Mouse (Mus musculus) CH12.LX (cell line): Measurements from ENCODE around the gene Dusp2. TPM values are rescaled to one million over a fixed set of nuclear protein-coding genes. Genes with fewer than 3 reads are reported as not detected.
A peak's percentile ranks its signal among the peaks of the same experiment; 100 is the strongest.

Experiments used
- DNase-seq: peaks from one replicate; pipeline ENCODE4 v3.0.0-alpha.2; 2013; ENCODE audit errors: extremely low read depth
- H3K27ac ChIP-seq: 2 replicates; pipeline ENCODE4 v1.5.1; 2012; ENCODE audit warnings: low read depth, mild to moderate bottlenecking, control low read depth, moderate library complexity; ENCODE audit not compliant: insufficient read depth
- H3K27me3 ChIP-seq: replicated peaks from 2 replicates; pipeline ENCODE3; 2012; ENCODE audit warnings: inconsistent platforms
- H3K36me3 ChIP-seq, 2 experiments: replicated peaks in 1 of 2; 2 replicates each; pipeline versions ENCODE3 to v1.6.1; 2012; ENCODE audit warnings: inconsistent platforms in 1 of 2, low read length in 1 of 2, mild to moderate bottlenecking in 1 of 2, mixed read lengths in 1 of 2, moderate library complexity in 1 of 2; ENCODE audit not compliant: control insufficient read depth in 1 of 2, insufficient read depth in 1 of 2
- H3K4me1 ChIP-seq, 2 experiments: 2 replicates each; pipeline ENCODE4 v1.6.1; 2012; ENCODE audit warnings: inconsistent platforms in 1 of 2, moderate library complexity in 1 of 2; ENCODE audit not compliant: insufficient read depth in 2 of 2, control insufficient read depth in 1 of 2
- H3K4me2 ChIP-seq: 2 replicates; pipeline ENCODE4 v1.6.1; 2012; ENCODE audit warnings: low read depth, mild to moderate bottlenecking, control low read depth; ENCODE audit not compliant: poor library complexity, insufficient read depth, severe bottlenecking
- H3K4me3 ChIP-seq, 3 experiments: fragments of 150-350 bp in 1 of 3; sonication (generic) in 1 of 3; replicated peaks in 1 of 3; 2 replicates each; pipeline versions ENCODE3 to v1.5.1; 2011 to 2012; ENCODE audit warnings: low read depth in 2 of 3, low read length in 2 of 3, mild to moderate bottlenecking in 2 of 3, moderate library complexity in 2 of 3, control low read depth in 1 of 3, improper control_type of control experiment in 1 of 3, inconsistent platforms in 1 of 3, mixed read lengths in 1 of 3; ENCODE audit not compliant: poor library complexity in 1 of 3
- H3K79me2 ChIP-seq: replicated peaks from 2 replicates; pipeline ENCODE4 v1.6.1; 2012; ENCODE audit warnings: mild to moderate bottlenecking, moderate library complexity; ENCODE audit not compliant: control insufficient read depth, poor library complexity, insufficient read depth, severe bottlenecking; ENCODE audit errors: extremely low read depth
- H3K9ac ChIP-seq: 2 replicates; pipeline ENCODE4 v1.6.1; 2012; ENCODE audit warnings: low read depth, mild to moderate bottlenecking, control low read depth, moderate library complexity; ENCODE audit not compliant: insufficient read depth
- H3K9me3 ChIP-seq: replicated peaks from 2 replicates; pipeline ENCODE3; 2012; ENCODE audit warnings: low read length, inconsistent platforms, mixed read lengths
- BHLHE40 ChIP-seq: IDR thresholded peaks from 2 replicates; pipeline ENCODE4 v1.6.1; 2011; ENCODE audit warnings: mild to moderate bottlenecking, low read depth, low read length, improper control_type of control experiment
- CHD1 ChIP-seq: IDR thresholded peaks from 2 replicates; pipeline ENCODE4 v1.6.1; 2012; ENCODE audit warnings: low read depth, low read length, improper control_type of control experiment, inconsistent platforms
- CHD2 ChIP-seq: IDR thresholded peaks from 2 replicates; pipeline ENCODE4 v1.6.1; 2011; ENCODE audit warnings: low read length, improper control_type of control experiment
- CTCF ChIP-seq, 2 experiments: IDR thresholded peaks in 1 of 2; conservative IDR thresholded peaks in 1 of 2; 2 replicates each; pipeline ENCODE4 v1.5.1; 2011 to 2012; ENCODE audit warnings: low read depth in 2 of 2, low read length in 2 of 2, improper control_type of control experiment in 1 of 2, inconsistent platforms in 1 of 2, mild to moderate bottlenecking in 1 of 2, moderate library complexity in 1 of 2
- E2F4 ChIP-seq: IDR thresholded peaks from 2 replicates; pipeline ENCODE4 v1.6.1; 2011; ENCODE audit warnings: low read depth, low read length, improper control_type of control experiment; ENCODE audit not compliant: insufficient replicate concordance
- ELF1 ChIP-seq: IDR thresholded peaks from 2 replicates; pipeline ENCODE4 v1.6.1; 2014; ENCODE audit warnings: low read depth, mild to moderate bottlenecking, inconsistent platforms, low read length, improper control_type of control experiment
- EP300 ChIP-seq: IDR thresholded peaks from 2 replicates; pipeline ENCODE4 v1.6.1; 2011; ENCODE audit warnings: low read length, improper control_type of control experiment
- ETS1 ChIP-seq: conservative IDR thresholded peaks from 2 replicates; pipeline ENCODE4 v1.6.1; 2012; ENCODE audit warnings: low read depth, mild to moderate bottlenecking, inconsistent platforms, low read length, improper control_type of control experiment, moderate library complexity
- GABPA ChIP-seq: IDR thresholded peaks from 2 replicates; pipeline ENCODE4 v1.6.1; 2012; ENCODE audit warnings: low read depth, low read length, improper control_type of control experiment, inconsistent platforms; ENCODE audit not compliant: insufficient replicate concordance
- HCFC1 ChIP-seq: IDR thresholded peaks from 2 replicates; pipeline ENCODE4 v1.6.1; 2012; ENCODE audit warnings: low read depth, mild to moderate bottlenecking, inconsistent platforms, low read length, improper control_type of control experiment
- IRF4 ChIP-seq: IDR thresholded peaks from 2 replicates; pipeline ENCODE4 v1.6.1; 2014; ENCODE audit warnings: low read depth, mild to moderate bottlenecking, inconsistent platforms, low read length, improper control_type of control experiment
- JUN ChIP-seq: IDR thresholded peaks from 2 replicates; pipeline ENCODE4 v1.6.1; 2011; ENCODE audit warnings: low read depth, mild to moderate bottlenecking, low read length, improper control_type of control experiment, moderate library complexity; ENCODE audit not compliant: insufficient read depth
- JUND ChIP-seq: conservative IDR thresholded peaks from 2 replicates; pipeline ENCODE4 v1.6.1; 2011; ENCODE audit warnings: low read depth, low read length, improper control_type of control experiment
- KAT2A ChIP-seq: IDR thresholded peaks from 2 replicates; pipeline ENCODE4 v1.6.1; 2012; ENCODE audit warnings: low read length, improper control_type of control experiment, inconsistent platforms; ENCODE audit not compliant: insufficient replicate concordance
- MAFK ChIP-seq: IDR thresholded peaks from 2 replicates; pipeline ENCODE4 v1.6.1; 2011; ENCODE audit warnings: low read length, improper control_type of control experiment; ENCODE audit not compliant: insufficient replicate concordance
- MAX ChIP-seq: IDR thresholded peaks from 2 replicates; pipeline ENCODE4 v1.6.1; 2011; ENCODE audit warnings: low read length, improper control_type of control experiment
- MAZ ChIP-seq: IDR thresholded peaks from 2 replicates; pipeline ENCODE4 v1.6.1; 2012; ENCODE audit warnings: low read depth, mild to moderate bottlenecking, inconsistent platforms, low read length, improper control_type of control experiment, moderate library complexity
- MEF2A ChIP-seq: IDR thresholded peaks from 2 replicates; pipeline ENCODE4 v1.6.1; 2014; ENCODE audit warnings: low read depth, mild to moderate bottlenecking, inconsistent platforms, low read length, improper control_type of control experiment, borderline replicate concordance
- MXI1 ChIP-seq: IDR thresholded peaks from 2 replicates; pipeline ENCODE4 v1.6.1; 2011; ENCODE audit warnings: mild to moderate bottlenecking, low read depth, low read length, improper control_type of control experiment
- MYC ChIP-seq: IDR thresholded peaks from 2 replicates; pipeline ENCODE4 v1.6.1; 2011; ENCODE audit warnings: low read depth, mild to moderate bottlenecking, improper control_type of control experiment, low read length
- NELFE ChIP-seq: IDR thresholded peaks from 2 replicates; pipeline ENCODE4 v1.6.1; 2011; ENCODE audit warnings: low read depth, low read length, improper control_type of control experiment
- NRF1 ChIP-seq: IDR thresholded peaks from 2 replicates; pipeline ENCODE4 v1.6.1; 2014; ENCODE audit warnings: low read depth, mild to moderate bottlenecking, inconsistent platforms, low read length, improper control_type of control experiment, moderate library complexity
- PAX5 ChIP-seq: IDR thresholded peaks from 2 replicates; pipeline ENCODE4 v1.6.1; 2012; ENCODE audit warnings: low read length, inconsistent platforms, mixed read lengths
- POLR2A ChIP-seq: IDR thresholded peaks from 2 replicates; pipeline ENCODE4 v1.6.1; 2011; ENCODE audit warnings: low read depth, mild to moderate bottlenecking, improper control_type of control experiment, low read length
- POLR2AphosphoS2 ChIP-seq: IDR thresholded peaks from 2 replicates; pipeline ENCODE4 v1.6.1; 2011; ENCODE audit warnings: low read depth, low read length, improper control_type of control experiment
- RAD21 ChIP-seq: IDR thresholded peaks from 2 replicates; pipeline ENCODE4 v1.6.1; 2011; ENCODE audit warnings: low read depth, mild to moderate bottlenecking, low read length, improper control_type of control experiment, moderate library complexity
- RCOR1 ChIP-seq: conservative IDR thresholded peaks from 2 replicates; pipeline ENCODE4 v1.6.1; 2012; ENCODE audit warnings: low read depth, mild to moderate bottlenecking, inconsistent platforms, low read length, improper control_type of control experiment
- SIN3A ChIP-seq: IDR thresholded peaks from 2 replicates; pipeline ENCODE4 v1.6.1; 2012; ENCODE audit warnings: low read length, improper control_type of control experiment, inconsistent platforms
- SMC3 ChIP-seq: IDR thresholded peaks from 2 replicates; pipeline ENCODE4 v1.6.1; 2011; ENCODE audit warnings: low read depth, low read length, improper control_type of control experiment
- TBP ChIP-seq: conservative IDR thresholded peaks from 2 replicates; pipeline ENCODE4 v1.6.1; 2011; ENCODE audit warnings: low read depth, low read length, improper control_type of control experiment
- TCF12 ChIP-seq: IDR thresholded peaks from 2 replicates; pipeline ENCODE4 v1.6.1; 2014; ENCODE audit warnings: low read depth, mild to moderate bottlenecking, inconsistent platforms, low read length, improper control_type of control experiment
- UBTF ChIP-seq: IDR thresholded peaks from 2 replicates; pipeline ENCODE4 v1.6.1; 2012; ENCODE audit warnings: low read depth, mild to moderate bottlenecking, inconsistent platforms, low read length, improper control_type of control experiment, moderate library complexity
- USF1 ChIP-seq: IDR thresholded peaks from 2 replicates; pipeline ENCODE4 v1.6.1; 2014; ENCODE audit warnings: low read depth, mild to moderate bottlenecking, inconsistent platforms, low read length, improper control_type of control experiment
- USF2 ChIP-seq: conservative IDR thresholded peaks from 2 replicates; pipeline ENCODE4 v1.6.1; 2011; ENCODE audit warnings: low read depth, low read length, improper control_type of control experiment
- ZC3H11A ChIP-seq: IDR thresholded peaks from 2 replicates; pipeline ENCODE4 v1.6.1; 2012; ENCODE audit warnings: low read depth, mild to moderate bottlenecking, inconsistent platforms, low read length, improper control_type of control experiment
- ZKSCAN1 ChIP-seq: IDR thresholded peaks from 2 replicates; pipeline ENCODE4 v1.6.1; 2012; ENCODE audit warnings: low read depth, inconsistent platforms, low read length, improper control_type of control experiment, borderline replicate concordance
- ZMIZ1 ChIP-seq: IDR thresholded peaks from 2 replicates; pipeline ENCODE4 v1.6.1; 2012; ENCODE audit warnings: low read depth, mild to moderate bottlenecking, inconsistent platforms, low read length, improper control_type of control experiment
- ZNF384 ChIP-seq: IDR thresholded peaks from 2 replicates; pipeline ENCODE4 v1.6.1; 2012; ENCODE audit warnings: low read depth, low read length, improper control_type of control experiment, inconsistent platforms
- dilution Hi-C: fragments of 300-500 bp; cut with MboI; formaldehyde crosslinking; loops from 2 replicates; pipeline ENCODE4 v1.14.3; 2020; ENCODE audit warnings: low sequenced_read_pairs; ENCODE audit not compliant: extremely low pct_unique_long_range_greater_than_20kb, extremely low pct_ligation_motif_present
- in situ Hi-C: fragments of 300-500 bp; cut with MboI; formaldehyde crosslinking; loops from 3 replicates; pipeline ENCODE4 v1.14.3; 2019; ENCODE audit warnings: low sequenced_read_pairs, low pct_ligation_motif_present, low pct_unique_long_range_greater_than_20kb, mixed read lengths
- polyA plus RNA-seq: library from polyadenylated mRNA; unstranded; fragments of >175 nt; gene quantifications from 2 replicates; pipeline ENCODE4 v1.2.1, GENCODE M21; 2012; ENCODE audit warnings: low read depth; ENCODE audit not compliant: insufficient read length
- total RNA-seq, 2 experiments: library from RNA; depleted of rRNA; stranded (reverse); fragments of 300-350 nt in 1 of 2; fragments of >200 nt in 1 of 2; gene quantifications; 2 replicates each; pipeline ENCODE4 v1.2.3; 2012 to 2014

The Dusp2 gene
- total and polyA plus RNA-seq, 3 experiments = 57.8 to 107 (median 81.5) TPM

DNA sequence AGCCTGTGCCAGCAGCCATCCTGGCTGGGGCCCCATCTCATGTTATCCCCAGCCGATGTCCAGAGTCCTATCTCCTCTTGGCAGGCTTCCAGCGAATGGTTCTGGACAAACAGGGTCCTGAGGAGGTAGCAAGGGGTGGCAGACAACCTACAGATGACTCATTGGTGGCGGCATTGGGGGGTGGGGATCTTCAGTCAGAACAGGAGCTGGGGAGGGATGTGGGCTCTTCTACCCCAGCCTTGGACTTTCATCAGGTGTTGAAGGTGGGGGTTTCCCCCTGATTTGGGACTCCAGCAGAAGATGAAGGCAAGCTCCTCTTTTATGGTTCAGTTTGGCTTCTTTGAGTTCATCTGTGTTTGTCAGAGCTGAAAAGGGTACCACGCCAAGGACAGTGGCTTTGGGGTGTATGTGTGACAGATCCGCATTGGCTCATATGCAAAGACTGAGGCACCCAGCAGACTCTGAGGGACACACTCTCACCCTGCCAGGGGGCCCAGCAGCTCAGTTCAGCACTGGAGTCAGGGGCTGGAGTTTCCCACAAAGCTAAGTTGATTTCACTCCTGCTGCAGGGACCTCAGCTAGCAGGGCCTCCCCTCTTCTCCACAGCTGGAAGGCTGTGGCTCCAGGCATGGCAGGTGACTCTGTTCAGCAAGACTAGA, 1.9 kb upstream of the Dusp2 start:
- no peaks in the 10 kb centered on the region for H3K9me3 ChIP-seq
- peak; percentile 93 for DNase-seq
- peaks cover 31 to 55% of the 10 kb centered on the region in 2 experiments for H3K4me1 ChIP-seq
- H3K4me2 ChIP-seq = peak overlapping the region; percentile 91
- H3K36me3 ChIP-seq = peaks cover 2 to 34% of the 10 kb centered on the region in 2 experiments
- dilution Hi-C loops = no loop called here
- H3K4me3 ChIP-seq = peak overlapping the region; percentile 15 to 58 (median 42)
- TF ChIP-seq NELFE (peak; percentile 46; the same call in 1 of the 2 replicates), TCF12 (peak; percentile 94), ZNF384 (no peak; the same call in 1 of the 2 replicates), SIN3A (peak; percentile 93; the same call in 1 of the 2 replicates), USF2 (no peak), RAD21 (no peak), IRF4 (peak; percentile 96), MAX (peak; percentile 44), EP300 (peak; percentile 91), HCFC1 (no peak), ZC3H11A (no peak), MXI1 (0 out of 2 replicates have a peak, but pooled peaks have one; percentile 14), POLR2AphosphoS2 (no peak), SMC3 (peak; percentile 16), RCOR1 (peak; percentile 94; the same call in 1 of the 2 replicates), MYC (0 out of 2 replicates have a peak, but pooled peaks have one; percentile 57), E2F4 (peak; percentile 74; the same call in 1 of the 2 replicates), MEF2A (peak; percentile 80), ZMIZ1 (no peak; the same call in 1 of the 2 replicates), POLR2A (peak; percentile 46; the same call in 1 of the 2 replicates), NRF1 (no peak), PAX5 (no peak), KAT2A (no peak), UBTF (peak; percentile 20; the same call in 1 of the 2 replicates), JUN (peak; percentile 84), ETS1 (peak; percentile 93), JUND (peak; percentile 82), TBP (0 out of 2 replicates have a peak, but pooled peaks have one; percentile 40), MAFK (peak; percentile 64), CHD2 (peak; percentile 94), CHD1 (peak; percentile 60; the same call in 1 of the 2 replicates), USF1 (no peak), MAZ (peak; percentile 94), ZKSCAN1 (no peak), GABPA (no peak), BHLHE40 (peak; percentile 82), CTCF (conservative IDR thresholded peaks at IDR 0.05 in 1 of 2, IDR thresholded peaks at IDR 0.05 in 1 of 2; ENCODE audit: low read depth in 2 of 2, low read length in 2 of 2) (no peak), ELF1 (peak; percentile 41; the same call in 1 of the 2 replicates)
- H3K27me3 ChIP-seq = no peaks in the 10 kb centered on the region
- in situ Hi-C loops = no loop called here
- peaks cover 17% of the 10 kb centered on the region for H3K79me2 ChIP-seq
- H3K9ac ChIP-seq = peak overlapping the region; percentile 50; the same call in 1 of the 2 replicates
- peak overlapping the region; percentile 98 for H3K27ac ChIP-seq
